Mouse (Mus musculus) lung, postnatal 25 days (tissue): ENCODE measurements around the gene Gm10260.

Experiments
- DNase-seq: peaks from one replicate; pipeline ENCODE4 v3.0.0; 2022; ENCODE audit warnings: low spot score

Gene Gm10260

DNA sequence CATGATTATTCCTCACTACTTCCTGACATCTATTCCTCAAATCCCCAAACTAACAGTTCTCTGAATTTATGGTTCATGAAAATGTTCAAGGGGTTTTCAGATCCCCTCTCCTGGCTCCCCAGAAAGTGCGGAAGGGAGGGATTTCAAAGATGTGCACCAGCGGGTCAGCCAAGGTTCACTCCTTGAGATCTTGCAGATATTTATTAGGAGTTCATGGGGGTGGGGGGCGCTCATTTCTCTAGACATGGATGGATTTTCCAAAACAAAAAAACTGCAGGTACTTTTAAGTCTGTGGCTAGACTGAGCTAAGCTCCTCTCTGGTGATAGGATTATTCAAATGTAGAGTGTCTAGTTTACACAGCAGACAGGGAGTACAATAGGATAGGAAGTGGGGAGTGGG is 8.4 kb upstream of the Gm10260 start:
- no peak for DNase-seq

DNA sequence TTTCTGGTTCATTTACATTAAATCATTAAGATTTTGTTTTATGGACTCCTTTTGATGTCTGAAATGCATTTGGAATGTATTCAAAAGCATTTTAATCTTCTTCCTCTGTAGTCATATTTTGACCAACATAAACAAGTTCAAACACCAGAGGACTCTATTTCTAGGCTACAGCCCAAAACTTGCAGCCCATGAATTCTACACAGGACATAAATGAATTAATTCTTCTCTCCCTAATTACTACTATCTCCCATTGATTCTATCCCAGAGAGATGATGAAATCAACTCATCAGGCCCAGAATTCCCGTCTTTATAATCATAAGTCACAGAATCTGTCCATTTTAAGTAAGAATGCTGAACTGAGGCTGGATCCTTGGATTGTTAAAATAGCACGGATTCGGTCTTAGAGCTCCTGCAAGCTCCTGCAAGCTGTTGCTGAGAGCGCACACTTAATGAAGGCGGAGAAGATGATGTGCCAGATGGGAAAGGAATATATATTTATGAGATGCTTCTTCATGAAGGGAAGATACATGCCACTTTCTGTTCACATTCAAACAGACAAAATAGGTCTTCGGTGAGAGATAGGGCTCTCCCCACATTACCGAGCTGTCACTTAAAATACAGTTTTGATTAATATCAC is 7.7 kb upstream of the Gm10260 start:
- DNase-seq, result no peak

GRCm38 (mm10) chr13:97766600-97766999 is 6.2 kb upstream of the Gm10260 start:
- DNase-seq, result no peak

DNA sequence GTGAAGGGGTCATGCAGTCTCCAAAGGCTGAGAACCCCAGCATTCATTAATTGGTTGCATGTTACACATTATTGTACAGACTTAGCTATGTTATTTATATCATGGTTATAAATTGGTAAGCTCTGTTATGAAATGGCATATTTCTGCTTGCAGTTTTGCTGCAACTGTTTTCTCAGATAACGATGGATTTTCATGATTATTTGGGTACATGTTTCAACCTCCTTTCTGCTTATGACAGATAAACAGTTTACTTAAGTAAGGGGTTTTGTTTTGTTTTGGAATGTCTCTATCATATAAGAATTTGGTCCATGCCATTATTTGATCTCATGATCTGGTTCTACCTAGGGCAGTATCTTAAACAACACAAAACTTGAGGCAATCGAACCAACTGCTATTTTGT is 5.5 kb upstream of the Gm10260 start:
- DNase-seq, result no peak

GRCm38 (mm10) chr13:97764067-97764466 is 3.6 kb upstream of the Gm10260 start:
- no peak for DNase-seq

DNA sequence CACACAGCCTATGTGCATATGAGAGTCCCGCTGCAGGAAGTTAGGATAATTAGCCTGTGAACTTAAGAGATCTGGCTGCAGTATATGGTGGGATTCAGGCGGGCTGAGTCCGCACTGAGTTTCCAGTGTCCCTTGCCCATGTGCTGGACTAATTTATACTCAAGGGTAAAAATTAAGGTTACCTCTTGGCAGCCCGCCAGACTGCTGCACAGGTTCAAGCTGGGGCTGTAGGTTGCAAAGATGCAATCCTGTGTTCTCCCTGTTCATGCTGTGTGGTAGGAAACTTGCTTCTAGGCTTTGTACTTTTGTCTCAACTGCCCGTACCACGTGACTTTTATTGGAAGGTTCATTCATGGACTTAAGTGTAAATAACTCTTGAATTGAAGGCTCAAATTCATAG is 3.0 kb upstream of the Gm10260 start:
- no peak for DNase-seq

DNA sequence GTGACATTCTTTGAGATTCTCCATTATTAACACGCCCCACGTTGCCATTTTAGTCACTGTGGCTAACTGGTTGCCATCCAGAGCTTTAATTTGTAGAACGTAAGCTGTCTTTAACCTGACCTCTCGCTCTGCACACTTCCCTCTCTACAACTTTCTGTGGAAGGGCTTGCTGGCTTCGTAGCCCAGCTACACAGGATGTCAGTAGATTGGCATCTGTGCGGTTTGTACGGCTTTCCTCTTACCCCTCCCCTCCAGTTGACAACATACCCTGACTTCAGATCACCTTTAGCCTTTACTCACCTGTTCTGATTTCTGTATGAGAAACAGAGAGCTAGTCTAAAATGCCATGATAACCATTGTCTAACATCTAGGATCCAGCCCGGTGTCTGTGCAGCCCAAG is 1.7 kb upstream of the Gm10260 start:
- DNase-seq, result no peak

DNA sequence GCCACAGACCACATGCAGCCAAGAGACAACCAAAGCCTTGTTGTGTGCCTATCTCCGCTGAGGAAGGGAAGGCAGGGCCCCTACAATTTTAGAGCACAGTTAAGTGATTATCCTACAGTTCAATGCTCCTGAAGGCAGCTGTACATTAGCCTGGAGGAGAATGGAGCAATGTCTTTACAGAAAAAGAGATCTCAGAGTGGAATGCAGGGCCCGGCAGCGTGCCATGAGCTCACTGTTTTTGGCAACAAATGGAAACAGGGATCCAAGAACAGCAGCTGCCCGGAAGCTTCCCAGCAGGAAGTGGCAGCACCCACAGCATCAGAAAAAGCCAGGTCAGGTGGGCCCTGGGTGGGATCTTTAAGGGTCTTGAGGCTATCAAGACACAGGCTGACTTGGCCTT is 3.4 kb downstream of the Gm10260 start:
- no peak for DNase-seq

DNA sequence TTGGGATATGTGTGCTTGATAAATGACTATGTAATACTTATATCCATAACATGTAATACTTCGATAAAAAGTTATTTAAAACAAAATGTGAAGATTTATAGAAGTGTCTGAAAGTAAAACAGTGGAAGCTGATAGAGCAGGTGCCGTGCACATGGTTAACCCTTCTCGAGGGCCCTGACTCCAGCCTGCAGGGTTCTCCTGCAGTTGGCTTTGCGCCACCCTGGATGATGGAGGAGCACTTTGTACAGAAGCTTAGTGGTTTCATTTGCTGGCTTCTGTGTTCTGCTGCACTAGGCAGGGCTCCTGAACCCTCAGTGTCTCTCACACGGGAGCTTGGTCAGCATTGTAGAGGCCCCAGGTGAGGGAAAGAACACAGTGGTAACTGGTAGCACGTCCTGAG is 4.3 kb downstream of the Gm10260 start:
- no peak for DNase-seq

- DNase-seq, result no peak
Observed at GRCm38 (mm10) chr13:97750851-97751381, 9.5 kb downstream of the Gm10260 start.

DNA sequence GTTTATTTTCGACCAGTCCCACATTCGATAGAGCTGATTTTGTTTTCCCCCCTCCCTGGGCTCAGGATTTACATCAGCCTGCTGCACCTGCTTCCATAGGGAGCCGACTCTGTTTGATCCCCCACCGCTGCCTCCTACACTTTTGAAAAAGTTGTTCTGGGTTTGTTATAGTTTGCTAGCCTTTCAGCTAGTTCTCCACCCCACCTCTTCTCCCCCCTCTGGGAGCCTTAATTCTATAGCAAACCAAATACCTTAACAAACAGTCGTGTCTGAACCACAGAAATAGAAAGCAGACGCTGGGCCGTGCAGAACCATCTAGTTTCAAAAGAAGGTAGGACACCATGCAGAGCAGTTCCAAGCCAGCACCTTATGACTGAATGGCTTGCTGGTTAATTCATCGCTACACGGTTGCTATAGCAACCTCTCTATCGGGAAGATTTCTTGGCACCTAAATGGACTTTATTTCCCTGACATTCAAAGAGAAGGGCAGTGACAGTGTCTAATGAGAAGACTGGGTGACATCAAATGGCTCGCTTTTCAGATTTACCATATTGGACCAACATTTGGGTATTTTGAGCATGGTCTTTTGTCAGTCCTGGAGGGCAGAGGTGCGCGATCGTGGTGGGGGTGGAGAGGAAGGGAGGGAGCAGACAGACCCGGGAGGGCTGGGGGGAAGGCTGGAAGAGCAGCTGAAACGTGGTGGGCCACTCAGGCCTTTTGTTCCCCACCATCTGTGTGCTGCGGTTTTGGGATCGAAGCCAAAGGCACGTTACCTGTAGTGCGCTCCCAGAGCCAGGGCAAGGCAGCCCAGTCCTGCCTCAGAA is 13.2 kb downstream of the Gm10260 start:
- DNase-seq, result no peak

DNA sequence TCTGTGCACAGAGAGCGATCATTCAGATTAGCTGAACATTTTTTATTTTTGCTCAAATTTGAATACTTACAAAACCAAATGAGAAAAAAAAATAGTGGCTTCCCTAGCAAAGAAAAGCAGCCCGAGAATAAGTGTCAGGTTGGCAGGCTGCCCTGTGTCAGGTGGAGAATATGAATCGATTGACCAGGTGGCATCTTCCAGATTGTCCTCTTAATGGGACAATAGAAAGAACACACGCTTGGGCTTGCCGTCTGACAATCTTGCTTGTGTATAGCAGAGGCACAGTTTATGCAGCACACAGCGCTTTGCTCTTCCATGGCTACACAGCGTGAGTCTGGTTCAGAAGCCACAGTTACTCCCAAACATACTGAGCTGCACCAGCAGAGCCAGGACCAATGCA is 15.8 kb downstream of the Gm10260 start:
- DNase-seq, result no peak

DNA sequence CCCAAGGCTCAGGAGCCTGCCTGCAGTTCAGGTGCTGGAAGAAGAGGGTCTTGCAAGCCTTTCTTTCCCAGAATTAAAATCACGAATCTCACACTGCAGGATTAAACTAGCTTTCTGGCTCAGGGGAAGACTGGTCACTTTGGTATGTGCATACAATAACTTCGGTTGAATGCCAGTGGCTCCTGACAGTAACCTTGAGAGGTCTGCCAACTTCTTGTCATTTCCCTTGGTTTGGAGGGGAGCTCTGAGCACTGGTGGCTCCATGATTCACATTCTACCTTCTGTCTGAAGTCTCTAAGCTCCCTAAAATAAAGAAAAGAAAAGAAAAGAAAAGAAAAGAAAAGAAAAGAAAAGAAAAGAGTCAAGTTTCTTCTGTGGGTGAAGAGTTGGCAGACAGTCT is 16.4 kb downstream of the Gm10260 start:
- DNase-seq, result no peak

DNA sequence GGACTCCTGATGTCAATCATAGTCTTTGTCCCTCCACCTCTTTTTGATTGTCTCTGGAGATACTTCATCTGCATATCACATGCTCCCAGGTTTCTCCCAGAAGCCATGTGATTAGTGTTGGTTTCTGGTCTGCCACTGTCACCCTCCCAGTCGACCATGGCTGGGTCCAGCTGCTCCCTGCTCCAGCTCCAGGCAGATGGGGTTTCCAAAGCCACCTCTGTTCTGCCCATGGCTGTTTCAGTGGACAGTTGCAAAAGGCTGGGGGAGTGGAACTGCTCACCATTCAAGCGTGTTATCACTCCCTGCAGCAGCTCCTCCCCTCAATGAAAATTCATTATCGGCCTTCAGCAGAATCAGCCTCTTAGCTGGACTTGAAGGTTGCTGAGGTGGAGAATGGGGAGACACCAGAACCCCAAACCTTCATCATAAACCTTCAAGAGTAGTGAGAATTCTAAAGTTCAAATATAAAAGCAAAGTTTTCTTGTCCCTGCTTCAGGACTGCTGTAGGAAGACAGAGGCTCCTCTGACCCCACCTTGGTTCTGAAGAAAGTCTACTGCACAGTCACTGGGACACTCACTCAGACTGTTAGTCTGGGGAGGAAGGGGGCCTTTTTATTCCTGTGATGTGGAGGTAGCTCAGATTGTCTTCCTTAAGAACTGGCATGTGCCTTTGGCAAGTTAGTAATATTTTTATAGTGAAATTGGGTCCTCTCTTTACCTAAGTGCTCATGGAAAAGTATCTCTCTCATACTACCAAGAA is 17.0 kb downstream of the Gm10260 start:
- no peak for DNase-seq

- DNase-seq, result no peak
Observed at GRCm38 (mm10) chr13:97735931-97736330, 24.5 kb downstream of the Gm10260 start.

DNA sequence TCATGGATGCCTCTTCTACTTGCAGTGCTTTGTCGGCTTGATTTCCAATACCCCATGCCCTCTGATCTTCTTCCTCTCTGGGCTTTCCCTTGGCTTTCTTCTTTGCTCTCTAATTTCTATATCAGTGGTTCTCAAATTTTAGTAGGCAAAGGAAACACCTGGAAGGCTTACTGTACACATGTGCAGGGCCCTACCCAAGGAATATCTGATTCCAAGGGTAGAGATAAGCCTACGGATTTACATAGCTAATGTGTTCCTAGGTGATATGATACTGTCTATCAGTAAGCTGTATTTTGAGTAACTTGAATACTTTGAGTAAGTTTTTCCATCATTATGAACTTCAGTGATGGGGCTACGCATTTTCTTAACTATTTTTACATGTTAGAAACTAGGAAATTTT is 25.7 kb downstream of the Gm10260 start:
- DNase-seq, result no peak

DNA sequence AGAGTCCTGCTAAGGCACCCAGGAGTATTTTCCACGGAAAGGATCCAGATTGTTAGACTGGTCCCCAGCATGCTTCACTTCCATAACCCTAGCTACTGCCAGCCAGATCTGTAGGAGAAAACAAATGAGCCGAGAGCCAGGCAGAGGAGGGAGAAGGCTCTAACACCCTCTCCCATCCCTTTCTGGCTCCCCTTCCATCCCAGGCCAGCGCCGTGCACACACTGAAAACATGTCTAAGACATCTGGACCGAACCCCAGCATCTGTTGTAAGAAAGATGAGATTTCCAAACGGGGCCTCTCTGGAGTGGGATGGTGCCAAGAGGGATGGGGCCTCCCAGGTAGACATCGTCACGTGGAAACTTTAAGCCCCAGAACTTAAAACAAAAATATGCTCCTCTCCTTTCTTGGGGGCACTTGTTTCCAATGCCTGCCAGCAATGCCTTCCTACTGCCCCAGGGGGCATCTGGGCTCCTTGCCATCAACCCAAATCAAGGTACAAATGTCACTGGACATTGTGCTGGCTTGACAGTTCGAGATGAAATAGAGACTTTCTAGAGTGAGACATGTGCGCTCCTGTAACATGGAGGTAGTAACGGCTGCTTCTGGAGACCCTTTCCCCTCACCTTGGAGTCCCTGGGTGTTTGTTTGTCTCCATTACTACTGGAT is 35.1 kb downstream of the Gm10260 start:
- DNase-seq, result no peak

DNA sequence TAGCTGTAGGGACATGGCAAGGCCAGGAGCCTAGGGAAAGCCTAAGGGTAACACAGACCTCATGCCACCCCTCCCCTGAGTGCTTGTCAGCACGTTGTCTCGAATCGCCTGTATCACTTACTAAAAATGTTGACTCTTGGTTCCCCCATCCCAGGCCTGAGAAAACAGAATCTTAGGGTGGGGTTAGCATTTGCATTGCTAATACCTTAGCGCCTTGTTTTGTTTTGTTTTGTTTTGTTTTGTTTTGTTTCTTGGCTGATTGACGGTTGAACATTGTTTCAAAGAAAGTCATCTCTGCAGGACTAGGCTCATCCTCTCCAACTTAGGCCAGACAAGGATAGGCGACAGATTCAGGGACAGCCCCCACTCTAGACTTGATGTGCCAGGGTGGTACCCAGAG is 35.9 kb downstream of the Gm10260 start:
- DNase-seq, result no peak

DNA sequence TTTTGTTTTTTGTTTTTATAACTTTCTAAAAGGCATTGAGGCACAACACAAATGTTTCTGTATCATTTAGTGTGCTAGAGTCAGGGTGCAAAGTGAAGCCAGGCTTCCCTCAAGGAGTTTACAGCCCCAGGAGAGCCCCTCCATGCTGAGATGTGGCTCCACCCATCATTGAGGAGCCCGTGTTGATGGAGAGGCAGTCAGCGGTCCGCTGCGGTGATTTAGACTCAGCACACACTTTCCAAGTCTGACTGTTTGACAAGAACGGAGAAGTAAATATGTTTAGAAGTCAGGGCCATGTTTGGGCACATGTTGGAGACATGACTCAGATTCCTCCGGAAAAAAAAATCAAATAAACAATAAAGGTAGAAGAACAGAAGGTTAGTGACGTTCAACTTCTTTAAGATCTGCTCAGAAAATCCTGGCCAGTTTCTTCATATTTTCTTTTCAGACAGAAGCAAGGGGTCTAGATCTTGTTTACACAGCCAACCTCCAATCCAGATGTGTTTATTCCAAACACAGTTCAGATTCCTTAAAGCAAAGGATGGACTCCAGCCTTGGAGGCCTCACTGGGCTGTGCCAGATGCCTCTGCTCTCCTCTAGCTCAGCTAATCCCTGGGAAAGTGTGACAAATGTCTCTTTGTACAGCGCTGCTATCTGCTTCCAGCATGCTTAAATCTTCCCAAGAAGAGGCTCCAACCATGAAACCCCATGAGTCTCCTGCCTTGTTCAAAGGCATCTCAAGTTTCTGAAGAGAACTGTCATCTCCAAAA is 47.7 kb downstream of the Gm10260 start:
- no peak for DNase-seq

DNA sequence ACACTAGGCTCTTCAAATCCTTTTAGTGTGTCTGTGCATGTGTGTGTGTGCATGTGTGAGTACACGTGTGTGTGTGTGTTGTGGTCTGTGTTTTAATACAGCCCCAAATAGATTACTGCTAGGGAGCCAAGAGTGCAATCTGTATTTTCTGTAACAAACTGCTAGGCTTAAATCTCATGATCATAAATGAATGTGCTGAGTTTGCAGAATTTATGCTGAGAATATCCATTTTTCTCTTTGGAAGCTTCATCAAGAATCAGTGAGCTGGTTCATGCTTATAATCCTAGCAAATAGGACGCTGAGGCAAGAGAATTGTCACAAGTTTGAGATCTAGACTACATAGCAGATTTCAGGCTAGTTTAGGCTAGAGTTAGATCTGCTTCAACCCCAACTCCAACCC is 48.9 kb downstream of the Gm10260 start:
- no peak for DNase-seq
